Mouse (Mus musculus): ENCODE measurements at regions not wholly inside any gene's neighbourhood (a gene's known extent, or its start where the extent isn't known, plus 50 kb on each side); places are given as distances from the start of the nearest gene placed in this dataset.
A peak's percentile ranks its signal among the peaks of the same experiment; 100 is the strongest.

DNA sequence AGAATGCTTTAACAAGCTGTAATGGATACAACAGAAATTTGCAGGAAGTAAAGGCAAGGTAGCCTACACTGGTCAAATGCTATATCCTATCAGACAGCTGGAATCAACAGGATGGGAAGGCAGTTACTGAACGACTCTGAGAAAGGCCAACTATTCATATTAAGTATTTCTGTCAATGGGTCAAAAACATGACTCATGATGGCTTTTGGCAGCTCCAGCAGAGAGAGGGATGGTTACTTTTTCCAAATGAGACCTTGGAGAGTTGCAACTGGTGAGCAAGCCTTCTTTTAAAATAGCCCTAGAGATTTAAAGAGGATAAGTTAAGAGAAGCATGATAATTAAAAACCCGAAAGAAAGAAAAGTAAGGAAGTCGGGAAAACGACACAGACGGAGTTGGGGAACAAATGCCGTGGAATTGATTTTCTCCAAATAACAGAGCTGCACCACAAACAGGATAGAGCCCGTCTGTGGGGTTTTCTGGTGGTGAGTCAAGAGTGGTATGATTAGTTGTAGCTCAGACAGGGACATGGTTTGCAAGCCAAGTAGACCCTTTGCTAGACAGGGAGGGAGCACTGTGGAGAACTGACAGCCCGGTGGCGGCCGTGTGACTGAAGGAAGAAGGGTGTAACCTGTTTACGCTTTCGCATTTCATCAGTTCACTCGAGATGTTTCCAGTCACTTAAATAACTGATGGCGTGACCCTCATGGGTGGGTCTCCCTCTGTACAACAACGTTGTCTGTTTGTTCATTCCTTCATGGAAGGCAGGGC lies 3638.1 kb upstream of the Gm7489 start:
- DNase-seq (ENCODE audit: low spot score in 2 of 2), result no peak

- DNase-seq (ENCODE audit: low spot score in 2 of 2), result no peak
Measured at GRCm38 (mm10) chr15:50260057-50260456, 3624.6 kb upstream of the Gm7489 start.

- DNase-seq (ENCODE audit: low spot score in 2 of 2), result peak; percentile 14 to 38
Measured at GRCm38 (mm10) chr15:50261245-50261872, 3623.3 kb upstream of the Gm7489 start.

DNA sequence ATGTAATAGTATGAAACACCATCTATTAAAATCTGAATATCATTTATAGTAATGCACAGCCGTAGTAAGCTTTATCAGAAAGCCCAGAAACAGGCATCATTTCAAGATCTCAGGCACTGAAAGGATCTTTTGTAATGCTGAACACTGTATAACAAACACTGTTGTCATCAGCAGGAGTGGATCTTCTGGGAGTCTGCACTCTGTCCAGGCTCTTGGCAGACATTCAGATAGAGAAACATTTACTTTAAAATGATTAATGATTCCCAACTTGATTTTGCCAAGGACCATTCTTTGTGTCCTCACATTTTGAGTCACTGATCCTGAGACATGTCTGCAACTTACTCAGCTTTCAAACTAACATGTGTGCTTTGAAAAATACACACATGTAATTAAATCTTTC lies 3617.2 kb upstream of the Gm7489 start:
- DNase-seq (ENCODE audit: low spot score in 2 of 2), result no peak

GRCm38 (mm10) chr15:50271646-50272045 lies 3613.1 kb upstream of the Gm7489 start:
- DNase-seq (ENCODE audit: low spot score in 2 of 2), result no peak

DNA sequence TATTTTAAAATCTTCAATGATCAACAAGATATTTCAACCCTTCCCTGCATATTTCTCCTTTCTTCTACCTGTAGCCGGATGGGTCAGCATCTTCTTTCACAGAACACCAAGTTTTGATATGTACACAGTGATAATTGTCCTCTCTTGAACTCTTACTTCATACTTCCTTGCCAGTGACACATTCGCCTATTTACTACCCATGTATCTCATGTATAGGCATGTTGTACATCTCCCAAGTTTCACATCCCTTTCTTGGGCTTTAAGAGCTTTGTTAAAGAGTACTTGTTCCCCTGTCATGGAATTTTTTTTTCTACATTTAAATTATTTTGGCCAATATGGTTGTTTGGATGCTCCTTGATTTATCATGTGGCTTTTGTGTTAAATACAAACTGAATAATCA lies 3602.1 kb upstream of the Gm7489 start:
- DNase-seq (ENCODE audit: low spot score in 2 of 2), result no peak

DNA sequence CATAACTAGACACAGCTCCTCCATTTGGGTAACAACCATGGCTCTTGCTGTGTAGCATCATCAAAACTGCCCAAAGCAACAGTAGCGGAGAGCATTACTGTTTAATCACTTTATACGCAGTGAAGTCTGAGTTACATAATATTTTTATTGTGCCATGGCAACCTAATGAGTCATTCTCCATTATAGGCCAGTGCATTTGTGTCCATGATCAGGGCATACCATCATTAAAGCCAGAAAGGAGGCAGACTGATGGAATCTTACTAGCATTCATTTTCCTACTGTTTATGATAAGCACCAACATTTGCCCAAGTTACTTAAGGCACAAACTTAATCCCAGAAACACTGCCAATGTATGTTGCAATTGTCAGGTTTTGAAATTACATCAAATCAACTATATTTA lies 3601.2 kb upstream of the Gm7489 start:
- no peak for DNase-seq (ENCODE audit: low spot score in 2 of 2)

- no peak for DNase-seq (ENCODE audit: low spot score in 2 of 2)
Measured at GRCm38 (mm10) chr15:50301831-50302230, 3582.9 kb upstream of the Gm7489 start.

DNA sequence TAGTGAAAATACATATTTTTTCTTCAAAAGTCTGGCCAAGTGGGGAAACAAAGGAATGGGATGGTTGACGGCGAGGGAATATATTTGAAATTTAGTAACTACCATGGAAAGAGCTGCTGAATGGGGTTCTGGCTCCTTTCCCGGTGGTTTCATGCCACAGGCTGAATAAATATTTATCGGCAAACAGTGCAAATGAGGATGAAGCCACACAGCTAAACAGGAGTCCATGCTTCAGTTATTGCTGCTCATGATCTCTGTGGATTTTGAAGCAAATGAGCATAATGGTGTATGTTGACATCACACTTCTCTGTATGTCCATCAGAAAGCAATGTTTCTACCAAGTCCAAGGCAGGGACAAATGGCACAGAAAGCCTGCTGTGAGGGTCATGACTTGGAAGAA lies 3580.6 kb upstream of the Gm7489 start:
- no peak for DNase-seq (ENCODE audit: low spot score in 2 of 2)

DNA sequence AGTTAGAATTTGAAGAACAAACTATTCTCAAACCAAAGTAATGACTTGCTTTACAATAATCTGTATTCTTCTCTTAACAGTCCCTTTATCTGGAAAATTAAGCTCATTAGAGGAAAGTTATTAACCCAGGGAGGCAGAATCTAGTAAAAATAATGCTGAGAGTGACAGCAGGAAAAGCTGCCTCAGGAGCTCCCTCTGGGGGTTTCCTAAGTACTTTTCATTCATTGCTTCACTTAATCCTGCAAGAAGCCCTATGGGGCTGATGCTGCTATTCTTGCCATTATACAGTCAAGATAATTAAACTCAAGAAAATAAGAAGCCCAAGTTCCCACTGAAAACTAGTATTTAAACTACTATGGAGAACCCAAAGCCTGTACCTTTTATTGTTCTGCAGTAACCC lies 3563.9 kb upstream of the Gm7489 start:
- no peak for DNase-seq (ENCODE audit: low spot score in 2 of 2)

DNA sequence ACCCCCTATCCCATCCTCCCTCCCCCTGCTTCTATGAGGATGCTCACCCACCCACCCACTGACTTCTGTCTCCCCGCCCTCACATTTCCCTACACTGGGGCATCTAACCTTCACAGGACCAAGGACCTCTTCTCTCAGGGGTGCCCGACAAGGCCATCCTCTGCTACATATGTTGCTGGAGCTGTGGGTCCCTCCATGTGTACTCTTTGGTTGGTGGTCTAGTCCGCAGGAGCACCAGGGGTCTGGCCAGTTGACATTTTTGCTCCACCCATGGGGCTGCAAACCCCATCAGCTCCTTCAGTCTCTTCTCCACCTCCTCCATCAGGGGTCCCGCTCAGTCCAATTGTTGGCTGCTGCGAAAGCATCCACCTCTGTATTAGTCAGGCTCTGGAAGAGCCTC lies 3539.2 kb upstream of the Gm7489 start:
- no peak for DNase-seq (ENCODE audit: low spot score in 2 of 2)

GRCm38 (mm10) chr15:50346953-50347352 lies 3537.8 kb upstream of the Gm7489 start:
- no peak for DNase-seq (ENCODE audit: low spot score in 2 of 2)

- no peak for DNase-seq (ENCODE audit: low spot score in 2 of 2)
Measured at GRCm38 (mm10) chr15:50360033-50360988, 3524.4 kb upstream of the Gm7489 start.

GRCm38 (mm10) chr15:50361334-50361733 lies 3523.4 kb upstream of the Gm7489 start:
- DNase-seq (ENCODE audit: low spot score in 2 of 2), result no peak

DNA sequence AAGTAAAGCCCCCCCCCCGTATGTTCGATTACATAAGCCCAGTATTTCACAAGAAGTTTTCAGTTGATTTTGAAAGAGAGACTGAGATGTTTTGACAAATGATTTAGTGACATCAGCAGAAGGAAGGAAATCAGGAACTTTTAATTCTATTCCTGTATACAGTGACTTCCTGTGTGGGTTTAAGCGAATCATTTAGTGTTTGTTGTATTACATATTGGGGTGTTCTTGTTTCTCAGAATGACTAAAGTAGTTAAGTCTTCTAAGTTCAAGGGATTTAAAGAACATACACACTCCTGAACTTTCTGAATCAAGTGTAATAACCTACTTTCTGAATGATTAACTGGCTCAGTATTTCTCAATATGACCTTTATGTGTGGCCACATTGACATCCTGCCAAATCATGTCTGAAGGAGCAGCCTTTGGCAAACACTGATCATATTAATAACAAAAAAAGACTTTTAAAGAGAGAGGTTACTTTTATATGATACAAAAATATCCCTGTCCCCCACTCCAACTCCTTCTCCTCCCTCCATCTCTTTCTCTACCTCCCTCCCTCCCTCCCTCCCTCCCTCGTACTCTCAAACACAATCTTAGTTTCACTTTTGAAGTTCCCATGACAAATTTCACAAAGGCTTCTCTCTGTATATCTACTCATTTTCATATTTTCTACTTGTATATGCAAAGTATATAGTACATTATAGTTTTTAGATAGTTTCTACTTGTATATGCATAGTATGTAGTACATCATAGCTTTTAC lies 3522.8 kb upstream of the Gm7489 start:
- DNase-seq (ENCODE audit: low spot score in 2 of 2), result no peak

DNA sequence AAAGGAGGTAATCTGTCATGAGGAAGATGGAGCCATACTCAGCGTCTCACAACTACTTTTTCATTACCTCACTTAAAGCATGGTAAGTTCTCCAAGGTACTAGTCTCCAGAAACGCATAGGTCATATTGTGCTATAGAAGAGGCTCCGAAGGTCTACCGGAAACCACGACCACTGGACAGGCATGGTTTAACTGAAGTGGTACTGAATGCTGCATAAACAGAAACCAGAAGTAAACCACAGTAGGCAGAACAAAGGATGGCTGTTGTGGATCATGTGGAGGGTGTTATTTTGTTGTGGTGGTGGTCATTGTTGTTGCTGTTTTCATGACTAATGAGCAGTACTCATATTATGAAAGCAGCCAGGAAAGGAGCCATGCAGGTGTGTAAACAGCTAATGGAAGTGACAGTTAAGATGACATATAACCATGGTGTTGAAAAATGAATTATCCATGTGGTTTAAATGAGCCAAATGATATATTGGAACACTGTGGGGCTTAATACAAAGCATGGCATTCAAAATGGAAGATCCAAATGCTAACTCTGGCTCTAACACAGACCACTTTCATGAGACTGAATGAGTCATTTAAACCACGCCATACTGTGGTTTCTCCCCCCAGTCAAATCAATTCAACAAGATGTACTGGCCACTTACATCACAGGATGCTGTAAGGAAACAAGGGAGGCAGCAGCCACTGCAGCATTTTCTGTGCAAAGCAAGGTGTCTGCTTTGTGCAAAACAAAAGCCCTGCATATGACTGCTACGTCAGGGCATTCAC lies 3484.5 kb upstream of the Gm7489 start:
- no peak for DNase-seq (ENCODE audit: low spot score in 2 of 2)

DNA sequence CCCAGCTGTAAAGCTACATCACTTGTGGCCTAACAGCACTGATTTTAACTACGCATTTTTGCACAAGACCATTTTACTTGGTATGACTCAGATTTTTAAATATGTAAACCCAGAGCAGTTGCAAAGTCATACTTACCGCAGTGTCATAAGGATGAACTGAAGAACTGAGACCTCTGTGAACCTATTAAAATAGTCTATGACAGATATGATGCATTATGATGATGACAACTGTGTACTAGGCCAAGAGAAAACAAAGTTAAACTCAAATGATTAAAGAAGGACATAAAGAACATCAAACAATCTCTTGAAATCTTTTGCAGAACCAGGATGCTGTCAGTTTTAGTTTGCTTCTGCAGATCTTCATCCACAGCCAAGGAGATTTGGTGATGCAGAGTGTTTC lies 3483.3 kb upstream of the Gm7489 start:
- DNase-seq (ENCODE audit: low spot score in 2 of 2), result no peak

DNA sequence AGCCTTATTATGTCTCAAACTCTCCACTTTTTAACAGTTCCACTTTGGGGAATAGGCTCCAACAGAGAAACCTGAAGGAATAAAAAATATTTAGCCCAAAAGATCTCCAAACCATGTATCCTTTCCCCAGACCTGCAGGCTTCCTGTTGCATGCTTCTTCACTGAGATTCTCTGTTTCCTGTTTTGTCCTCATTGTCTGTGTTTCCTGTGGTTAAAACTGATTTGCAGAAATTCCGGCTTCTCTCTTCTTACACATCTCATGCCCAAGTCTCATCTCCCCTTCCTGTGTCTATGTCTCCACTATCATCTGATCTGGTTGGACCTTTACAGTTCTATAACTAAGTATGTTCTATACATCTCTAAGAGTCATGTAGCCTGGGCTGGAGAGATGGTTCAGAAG lies 3482.2 kb upstream of the Gm7489 start:
- DNase-seq (ENCODE audit: low spot score in 2 of 2), result no peak

GRCm38 (mm10) chr15:50403883-50404282 lies 3480.8 kb upstream of the Gm7489 start:
- no peak for DNase-seq (ENCODE audit: low spot score in 2 of 2)

DNA sequence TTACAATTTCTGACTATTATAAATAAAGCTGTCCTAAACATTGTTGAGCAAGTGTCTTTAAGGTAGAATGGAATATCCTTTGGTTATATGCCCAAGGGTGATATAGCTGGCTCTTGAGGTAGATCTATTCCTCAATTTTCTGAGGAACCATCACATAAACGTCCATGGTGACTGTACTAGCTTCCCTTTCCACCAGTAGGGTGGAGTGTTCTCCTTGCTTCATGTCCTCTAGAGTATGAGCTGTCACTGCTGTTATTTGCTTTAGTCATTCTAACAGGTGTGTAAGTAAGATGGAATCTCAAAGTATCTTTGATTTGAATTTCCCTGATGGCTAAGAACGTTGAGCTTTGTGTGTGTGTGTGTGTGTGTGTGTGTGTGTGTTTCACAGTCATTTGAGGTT lies 3475.7 kb upstream of the Gm7489 start:
- no peak for DNase-seq (ENCODE audit: low spot score in 2 of 2)

GRCm38 (mm10) chr15:50417641-50418040 lies 3467.1 kb upstream of the Gm7489 start:
- no peak for DNase-seq (ENCODE audit: low spot score in 2 of 2)
